Mouse (Mus musculus): ENCODE data around the gene Foxred2.

Gene Foxred2

GRCm38 (mm10) chr15:77916851-77917544, 39.5 kb downstream of the Foxred2 start:
- DNase-seq (ENCODE audit: low read depth, low spot score), result peak; percentile 92

DNA sequence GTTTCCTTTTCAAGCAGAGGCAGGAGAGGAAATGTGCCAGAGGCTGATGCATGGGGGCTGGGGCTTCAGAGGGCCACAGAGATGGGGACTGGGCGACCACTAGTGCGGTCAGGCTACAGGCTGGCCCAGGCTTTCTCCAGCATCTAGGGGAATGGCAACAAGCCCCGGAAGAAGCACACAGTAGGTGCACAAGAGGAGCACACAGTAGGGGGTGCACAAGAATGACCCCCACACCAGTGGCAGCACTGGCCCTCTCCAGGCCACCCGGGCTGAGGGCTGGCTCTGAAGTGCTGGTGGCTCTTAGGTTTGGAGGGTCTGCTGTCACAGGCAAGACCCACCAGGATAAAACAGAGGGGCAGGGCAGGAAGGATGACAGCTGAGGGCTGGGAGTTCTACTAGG, 41.2 kb downstream of the Foxred2 start:
- no peak for DNase-seq (ENCODE audit: low read depth, low spot score)

DNA sequence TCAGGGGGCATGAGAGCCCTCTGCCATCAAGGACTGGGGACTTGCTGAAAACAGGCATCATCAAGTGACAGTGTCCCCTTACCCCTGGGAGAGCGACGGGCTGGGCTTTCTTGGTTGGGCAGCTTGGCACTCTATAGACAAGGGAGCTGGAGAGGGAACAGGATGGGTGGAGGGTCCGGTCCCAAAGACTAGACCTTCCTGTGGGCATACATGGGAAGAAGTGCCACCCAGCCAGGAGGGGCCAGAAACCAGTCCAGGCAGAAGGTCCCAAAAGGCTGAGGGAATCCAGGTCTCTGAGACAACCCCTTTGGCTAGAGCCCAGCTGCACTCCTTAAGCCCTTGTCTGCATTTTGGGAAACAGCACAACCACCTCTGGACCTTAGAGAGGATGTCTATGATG, 42.0 kb downstream of the Foxred2 start:
- no peak for DNase-seq (ENCODE audit: low read depth, low spot score)

GRCm38 (mm10) chr15:77913054-77913453, 43.5 kb downstream of the Foxred2 start:
- no peak for DNase-seq (ENCODE audit: low read depth, low spot score)

GRCm38 (mm10) chr15:77912585-77912984, 43.9 kb downstream of the Foxred2 start:
- DNase-seq (ENCODE audit: low read depth, low spot score), result peak; percentile 75

- no peak for DNase-seq (ENCODE audit: low read depth, low spot score)
Measured at GRCm38 (mm10) chr15:77912048-77912447, 44.5 kb downstream of the Foxred2 start.

GRCm38 (mm10) chr15:77911065-77911464, 45.5 kb downstream of the Foxred2 start:
- peak; percentile 92 for DNase-seq (ENCODE audit: low read depth, low spot score)

GRCm38 (mm10) chr15:77907646-77908518, 48.6 kb downstream of the Foxred2 start:
- DNase-seq (ENCODE audit: low read depth, low spot score), result no peak

DNA sequence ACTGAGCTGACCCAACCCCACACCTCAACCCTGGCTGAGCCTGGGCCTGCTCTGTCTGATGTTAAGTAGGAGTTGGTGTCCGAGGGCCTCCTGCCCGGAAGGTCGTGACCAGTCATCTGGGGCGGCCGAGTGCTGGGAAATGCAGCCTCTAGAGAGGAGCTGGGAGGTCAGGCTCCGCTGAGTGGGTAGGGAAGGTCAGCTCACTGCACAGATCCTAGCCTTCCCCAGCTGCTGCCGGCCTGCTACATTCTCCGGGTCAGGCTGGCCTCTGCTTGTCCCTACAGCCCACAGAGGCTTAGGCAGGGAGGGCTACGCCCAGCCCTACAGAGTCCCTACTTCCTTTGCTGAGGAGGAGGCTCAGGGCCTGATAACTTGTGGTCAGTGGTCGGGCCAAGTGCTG, 50.0 kb downstream of the Foxred2 start:
- no peak for DNase-seq (ENCODE audit: low read depth, low spot score)

DNA sequence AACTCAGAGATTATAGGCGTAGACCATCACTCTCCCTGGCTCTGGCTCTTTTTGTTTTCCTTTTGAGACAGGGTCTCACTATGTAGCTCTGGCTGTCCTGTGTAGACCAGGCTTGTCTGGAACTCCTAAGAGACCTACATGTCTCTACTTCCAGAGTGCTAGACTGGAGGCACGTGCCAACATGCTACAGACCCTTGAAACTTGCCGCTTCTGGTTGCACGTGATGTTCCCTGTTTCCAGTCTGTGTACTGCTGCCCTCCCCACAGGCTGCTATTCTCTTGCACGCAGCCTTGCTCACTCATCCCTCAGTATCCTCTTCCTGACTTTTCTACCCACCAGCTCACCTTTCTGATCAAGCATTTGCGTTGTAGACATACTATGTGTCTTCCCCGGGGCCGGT, 50.4 kb downstream of the Foxred2 start:
- DNase-seq (ENCODE audit: low read depth, low spot score), result no peak

- DNase-seq (ENCODE audit: low read depth, low spot score), result peak; percentile 90
Measured at GRCm38 (mm10) chr15:77905275-77905970, 51.1 kb downstream of the Foxred2 start.

DNA sequence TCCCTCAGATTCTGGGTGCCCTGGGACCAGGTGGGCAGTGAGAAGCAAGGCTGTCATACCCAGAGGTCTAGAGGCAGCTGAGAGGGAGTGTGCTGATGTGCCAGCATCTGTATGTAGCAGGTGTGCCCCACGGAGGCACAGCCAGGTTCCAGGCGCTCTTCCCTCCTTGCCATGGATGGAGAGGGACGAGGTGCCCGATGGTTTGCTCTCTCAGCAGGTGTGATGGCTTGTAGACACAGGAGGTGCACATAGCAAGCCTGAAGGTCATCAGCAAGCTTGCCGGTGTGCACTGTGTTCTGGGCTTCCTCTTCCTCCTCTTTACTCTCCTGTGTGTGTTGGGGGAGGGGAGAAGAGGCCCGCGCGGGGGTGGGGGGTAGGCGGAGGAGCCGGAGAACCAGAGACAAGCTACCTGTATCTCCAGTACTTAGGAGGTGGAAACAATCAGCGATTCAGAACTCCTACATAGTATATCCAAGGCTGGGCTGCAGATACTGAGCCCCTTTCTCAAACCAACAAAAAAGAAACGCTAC, 52.1 kb downstream of the Foxred2 start:
- peak; percentile 55 for DNase-seq (ENCODE audit: low read depth, low spot score)

DNA sequence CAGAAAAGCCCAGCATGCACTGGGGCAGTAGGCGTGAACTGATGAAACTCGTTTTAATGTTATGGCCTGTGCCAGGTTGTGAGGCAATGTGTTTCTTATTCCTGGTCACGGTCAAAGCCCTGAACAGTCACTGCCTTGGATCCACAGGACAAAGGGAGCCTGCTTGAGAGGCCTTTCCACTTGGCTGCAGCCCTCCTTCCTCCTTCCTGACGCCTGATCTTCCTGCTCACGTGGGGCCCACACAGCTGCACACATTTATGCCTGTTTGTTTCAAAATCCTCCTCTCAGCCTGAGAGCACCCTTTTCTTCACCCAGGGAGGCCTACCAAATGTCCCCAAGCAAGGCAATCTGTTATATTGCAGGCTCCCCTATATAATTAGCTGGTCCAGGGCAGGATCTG, 53.3 kb downstream of the Foxred2 start:
- no peak for DNase-seq (ENCODE audit: low read depth, low spot score)

- no peak for DNase-seq (ENCODE audit: low read depth, low spot score)
Measured at GRCm38 (mm10) chr15:77894926-77895325, 61.6 kb downstream of the Foxred2 start.

- no peak for DNase-seq (ENCODE audit: low read depth, low spot score)
Measured at GRCm38 (mm10) chr15:77893292-77893691, 63.2 kb downstream of the Foxred2 start.

GRCm38 (mm10) chr15:77892420-77892819, 64.1 kb downstream of the Foxred2 start:
- DNase-seq (ENCODE audit: low read depth, low spot score), result no peak

GRCm38 (mm10) chr15:77891766-77892165, 64.8 kb downstream of the Foxred2 start:
- DNase-seq (ENCODE audit: low read depth, low spot score), result no peak

Measured in R1 (cell line).